Mouse (Mus musculus) testis, adult 2 months (tissue): Measurements from ENCODE around the gene Catsper3.

Experiments
- CTCF ChIP-seq: fragments of 200-500 bp; IDR thresholded peaks from 2 replicates; pipeline ENCODE4 v1.5.1; 2012; ENCODE audit warnings: low read depth, mild to moderate bottlenecking, inconsistent platforms, low read length, moderate library complexity; ENCODE audit not compliant: control insufficient read depth, insufficient read depth, insufficient replicate concordance
- POLR2A ChIP-seq: fragments of 200-500 bp; IDR thresholded peaks from 2 replicates; pipeline ENCODE4 v1.6.1; 2012; ENCODE audit warnings: low read depth, mild to moderate bottlenecking, inconsistent platforms, low read length, moderate library complexity; ENCODE audit not compliant: control insufficient read depth

- TF ChIP-seq POLR2A: no peak
- TF ChIP-seq CTCF: no peak
These were observed 45.9 kb downstream of the Catsper3 start for GRCm38 (mm10) chr13:55830081-55830832.
